Mouse (Mus musculus) yolk sac, embryonic 10.5 days (tissue): ENCODE results near the gene Cldn8.

ENCODE experiments used
- DNase-seq: peaks from one replicate; pipeline ENCODE4 v3.0.0-alpha.2; 2017; ENCODE audit warnings: low spot score

Cldn8 gene

GRCm38 (mm10) chr16:88563045-88563913, at the start of gene Cldn8:
Cldn8 (minus strand) TSS chr16:88563183.
- no peak for DNase-seq

- no peak for DNase-seq
Observed at GRCm38 (mm10) chr16:88612712-88613111, 49.7 kb upstream of the Cldn8 start.

GRCm38 (mm10) chr16:88611922-88612321, 48.9 kb upstream of the Cldn8 start, which contains the start of gene Krtap24-1:
Krtap24-1 (minus strand) TSS chr16:88612279.
- DNase-seq: no peak

- no peak for DNase-seq
Observed at GRCm38 (mm10) chr16:88604570-88604969, 41.6 kb upstream of the Cldn8 start.

GRCm38 (mm10) chr16:88602464-88602863, 39.5 kb upstream of the Cldn8 start:
- no peak for DNase-seq

GRCm38 (mm10) chr16:88600303-88600702, 37.3 kb upstream of the Cldn8 start:
- DNase-seq: no peak

GRCm38 (mm10) chr16:88599504-88600237, 36.7 kb upstream of the Cldn8 start:
- DNase-seq: peak; percentile 1

- no peak for DNase-seq
Observed at GRCm38 (mm10) chr16:88592758-88593157, 29.8 kb upstream of the Cldn8 start.

GRCm38 (mm10) chr16:88583338-88583737, 20.4 kb upstream of the Cldn8 start:
- DNase-seq: no peak

- no peak for DNase-seq
Observed at GRCm38 (mm10) chr16:88575885-88576679, 13.1 kb upstream of the Cldn8 start.

- no peak for DNase-seq
Observed at GRCm38 (mm10) chr16:88572904-88573404, 10.0 kb upstream of the Cldn8 start.

- DNase-seq: no peak
Observed at GRCm38 (mm10) chr16:88570136-88570535, 7.2 kb upstream of the Cldn8 start.

- DNase-seq: no peak
Observed at GRCm38 (mm10) chr16:88569732-88570131, 6.7 kb upstream of the Cldn8 start.

GRCm38 (mm10) chr16:88569096-88569495, 6.1 kb upstream of the Cldn8 start:
- no peak for DNase-seq

- DNase-seq: no peak
Observed at GRCm38 (mm10) chr16:88561617-88562164, 1.3 kb downstream of the Cldn8 start.

GRCm38 (mm10) chr16:88542488-88542887, 20.5 kb downstream of the Cldn8 start:
- peak; percentile 10 for DNase-seq

- DNase-seq: peak; percentile 29
Observed at GRCm38 (mm10) chr16:88539841-88540487, 23.0 kb downstream of the Cldn8 start.

- DNase-seq: no peak
Observed at GRCm38 (mm10) chr16:88511348-88511747, 51.6 kb downstream of the Cldn8 start.
